Mouse (Mus musculus): Measurements from ENCODE around the gene Ccl5.

The Ccl5 gene

GRCm38 (mm10) chr11:83538705-83539314, 8.5 kb upstream of the Ccl5 start:
- no peak for DNase-seq (ENCODE audit: low read depth, low spot score)

GRCm38 (mm10) chr11:83536831-83537230, 6.5 kb upstream of the Ccl5 start:
- no peak for DNase-seq (ENCODE audit: low read depth, low spot score)

- no peak for DNase-seq (ENCODE audit: low read depth, low spot score)
These were observed 4.5 kb upstream of the Ccl5 start for GRCm38 (mm10) chr11:83534609-83535423.

- DNase-seq (ENCODE audit: low read depth, low spot score): no peak
These were observed 3.8 kb upstream of the Ccl5 start for GRCm38 (mm10) chr11:83534143-83534542.

DNA sequence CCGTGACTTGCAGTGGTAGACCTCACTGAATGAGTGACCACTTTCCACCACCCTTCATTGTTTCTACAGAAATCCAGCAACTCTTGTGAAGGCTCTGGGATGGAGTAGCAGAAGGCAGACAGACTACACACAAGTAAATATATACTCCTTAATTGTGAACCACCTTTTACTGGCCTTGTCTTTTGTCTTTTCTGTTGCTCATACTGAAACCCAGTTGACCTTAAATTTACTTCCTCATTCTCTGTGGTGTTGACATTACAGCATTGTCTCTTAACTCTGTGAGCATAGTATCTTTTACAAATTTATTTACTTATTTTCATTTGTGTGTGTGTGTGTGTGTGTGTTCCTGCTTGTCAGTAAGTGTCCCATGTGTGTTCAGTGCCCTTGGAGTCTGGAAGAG, 2.9 kb upstream of the Ccl5 start:
- no peak for DNase-seq (ENCODE audit: low read depth, low spot score)

DNA sequence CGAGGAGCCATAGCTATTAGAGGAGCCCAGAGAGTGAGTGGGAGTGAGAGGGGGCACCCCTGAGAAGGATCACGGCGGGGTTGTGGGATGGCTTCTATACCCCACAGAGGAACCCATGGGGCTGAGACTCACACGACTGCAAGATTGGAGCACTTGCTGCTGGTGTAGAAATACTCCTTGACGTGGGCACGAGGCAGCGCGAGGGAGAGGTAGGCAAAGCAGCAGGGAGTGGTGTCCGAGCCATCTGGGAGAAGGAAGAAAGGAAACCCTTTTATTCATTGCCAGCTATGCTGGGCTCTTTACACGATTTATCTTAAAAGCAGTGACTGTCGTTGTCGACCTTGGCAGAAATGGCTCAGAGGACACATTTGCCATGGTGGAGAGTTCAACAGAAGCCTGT, 1.3 kb downstream of the Ccl5 start:
- DNase-seq (ENCODE audit: low read depth, low spot score): no peak

DNA sequence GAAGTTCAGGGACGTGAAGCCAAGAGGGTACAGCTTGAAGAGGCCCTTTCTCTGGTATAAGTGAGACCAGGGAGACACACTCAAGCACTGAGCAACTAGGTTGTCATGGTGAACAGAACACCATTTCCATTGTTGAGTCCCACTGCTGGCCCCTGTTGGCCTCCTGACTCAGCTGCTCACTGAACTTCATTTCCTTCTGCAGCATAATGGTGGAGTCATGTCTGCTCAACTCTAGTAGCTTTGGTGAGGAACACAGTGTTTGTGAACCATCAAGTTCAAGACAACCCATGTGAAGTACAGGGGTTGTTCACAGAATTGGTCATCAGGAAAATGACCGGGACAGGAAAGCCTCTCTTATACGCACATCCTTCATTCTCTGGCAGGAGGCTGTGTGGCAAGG, 8.2 kb downstream of the Ccl5 start, which contains the start of gene Heatr9:
TSS of gene Heatr9 (minus strand) at position 101 of the 400 bp plus-strand sequence.
- DNase-seq (ENCODE audit: low read depth, low spot score): no peak

- DNase-seq (ENCODE audit: low read depth, low spot score): no peak
These were observed 11.9 kb downstream of the Ccl5 start for GRCm38 (mm10) chr11:83518371-83518770.

- DNase-seq (ENCODE audit: low read depth, low spot score): no peak
These were observed 13.2 kb downstream of the Ccl5 start for GRCm38 (mm10) chr11:83517153-83517552.

DNA sequence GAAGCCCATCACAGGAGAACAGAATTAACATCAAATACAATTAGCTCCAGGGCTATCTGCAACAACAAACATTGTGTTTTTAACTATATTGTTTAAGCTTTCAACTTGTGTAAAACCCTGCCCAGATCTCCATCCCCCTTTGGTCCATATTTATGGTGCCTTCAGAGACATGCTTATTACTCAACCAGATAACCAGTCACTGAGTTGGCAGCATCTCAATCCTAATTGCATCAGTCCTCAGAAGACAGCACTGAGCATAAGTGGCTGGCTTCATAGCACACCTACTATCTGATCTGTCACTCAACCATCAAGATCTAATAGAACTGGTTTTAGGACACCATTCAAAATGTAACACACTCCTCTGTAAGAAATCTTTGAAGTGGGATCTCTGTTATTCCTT, 20.8 kb downstream of the Ccl5 start:
- DNase-seq (ENCODE audit: low read depth, low spot score): no peak

- no peak for DNase-seq (ENCODE audit: low read depth, low spot score)
These were observed 26.0 kb downstream of the Ccl5 start for GRCm38 (mm10) chr11:83504308-83504707.

- no peak for DNase-seq (ENCODE audit: low read depth, low spot score)
These were observed 34.7 kb downstream of the Ccl5 start for GRCm38 (mm10) chr11:83495571-83495970.

- DNase-seq (ENCODE audit: low read depth, low spot score): no peak
These were observed 38.8 kb downstream of the Ccl5 start for GRCm38 (mm10) chr11:83491488-83491887.

Data from retina, adult 2 months (tissue).